Mouse (Mus musculus) testis, adult 2 months (tissue): ENCODE results near the gene Elovl6.

Source experiments
- CTCF ChIP-seq: fragments of 200-500 bp; IDR thresholded peaks from 2 replicates; pipeline ENCODE4 v1.5.1; 2012; ENCODE audit warnings: low read depth, mild to moderate bottlenecking, inconsistent platforms, low read length, moderate library complexity; ENCODE audit not compliant: control insufficient read depth, insufficient read depth, insufficient replicate concordance
- POLR2A ChIP-seq: fragments of 200-500 bp; IDR thresholded peaks from 2 replicates; pipeline ENCODE4 v1.6.1; 2012; ENCODE audit warnings: low read depth, mild to moderate bottlenecking, inconsistent platforms, low read length, moderate library complexity; ENCODE audit not compliant: control insufficient read depth

GRCm38 (mm10) chr3:129663906-129664305, 131.8 kb downstream of the Elovl6 start:
- TF ChIP-seq POLR2A (no peak), CTCF (no peak)
